Mouse (Mus musculus) common myeloid progenitor, adult 5-6 weeks (primary cell): Measurements from ENCODE around the gene Rpl18. TPM values are rescaled to one million over a fixed set of nuclear protein-coding genes. Genes with fewer than 3 reads are reported as not detected.

Experiments used
- ATAC-seq: replicated peaks from 2 replicates; pipeline ENCODE4 v1.8.0; 2016; ENCODE audit warnings: low read depth, mild to moderate bottlenecking, moderate TSS enrichment, inconsistent platforms; ENCODE audit not compliant: poor library complexity, severe bottlenecking
- total RNA-seq: library from RNA; stranded (forward); fragments of 200-1000, 187-1606 nt; gene quantifications from 2 replicates; pipeline ENCODE4 v1.2.3, GENCODE M21; 2017

Gene Rpl18
- 1,786 and 1,933 TPM in 2 replicates for total RNA-seq

- peak; percentile 74 for ATAC-seq
Measured at GRCm38 (mm10) chr7:45715090-45715708, at the start of gene Rpl18. Gene Rpl18 (plus strand): TSS chr7:45715457.

GRCm38 (mm10) chr7:45666161-45666560, 49.1 kb upstream of the Rpl18 start, which contains the start of gene Fut2:
Gene Fut2 (minus strand): TSS chr7:45666394.
- ATAC-seq = no peak

GRCm38 (mm10) chr7:45667761-45668160, 47.5 kb upstream of the Rpl18 start:
- ATAC-seq = no peak

- no peak for ATAC-seq
Measured at GRCm38 (mm10) chr7:45668921-45669320, 46.3 kb upstream of the Rpl18 start.

- ATAC-seq = no peak
Measured at GRCm38 (mm10) chr7:45677627-45678295, 37.5 kb upstream of the Rpl18 start.

- ATAC-seq = no peak
Measured at GRCm38 (mm10) chr7:45678513-45678912, 36.7 kb upstream of the Rpl18 start.

- no peak for ATAC-seq
Measured at GRCm38 (mm10) chr7:45679966-45680621, 35.2 kb upstream of the Rpl18 start.

GRCm38 (mm10) chr7:45681046-45681736, 34.1 kb upstream of the Rpl18 start:
- ATAC-seq = peak; percentile 39

GRCm38 (mm10) chr7:45682144-45683126, 32.8 kb upstream of the Rpl18 start:
- peak; percentile 88 for ATAC-seq

GRCm38 (mm10) chr7:45683396-45684050, 31.7 kb upstream of the Rpl18 start, which contains the start of gene Ntn5:
Gene Ntn5 (plus strand): TSS chr7:45684022.
- no peak for ATAC-seq

- ATAC-seq = no peak
Measured at GRCm38 (mm10) chr7:45685811-45686210, 29.4 kb upstream of the Rpl18 start.

GRCm38 (mm10) chr7:45686841-45687240, 28.4 kb upstream of the Rpl18 start:
- ATAC-seq = no peak

- 0 out of 2 replicates have a peak, but pooled peaks have one; percentile 30 for ATAC-seq
Measured at GRCm38 (mm10) chr7:45689099-45689498, 26.2 kb upstream of the Rpl18 start.

- no peak for ATAC-seq
Measured at GRCm38 (mm10) chr7:45689800-45690199, 25.5 kb upstream of the Rpl18 start.

- ATAC-seq = no peak
Measured at GRCm38 (mm10) chr7:45692364-45692763, 22.9 kb upstream of the Rpl18 start.

- ATAC-seq = no peak
Measured at GRCm38 (mm10) chr7:45693921-45694591, 21.2 kb upstream of the Rpl18 start, which contains the start of gene Sec1. Gene Sec1 (minus strand): TSS chr7:45694402.

GRCm38 (mm10) chr7:45695098-45695497, 20.2 kb upstream of the Rpl18 start:
- no peak for ATAC-seq

- ATAC-seq = no peak
Measured at GRCm38 (mm10) chr7:45697894-45698293, 17.4 kb upstream of the Rpl18 start.
